Mouse (Mus musculus) stomach, embryonic 16.5 days (tissue): Measurements from ENCODE around the gene Kcna1. TPM values are rescaled to one million over a fixed set of nuclear protein-coding genes. Genes with fewer than 3 reads are reported as not detected.

Experiments
- ATAC-seq: fragments of 200-750 bp; cut with Nextera tagmentation; 2 replicates; pipeline ENCODE4 v1.8.0; 2017; ENCODE audit warnings: moderate number of reproducible peaks, moderate TSS enrichment; ENCODE audit not compliant: insufficient read depth, low FRiP score
- H3K27ac ChIP-seq: fragments of 300-500 bp; sonication (generic); 2 replicates; pipeline ENCODE4 v1.5.1; 2014; ENCODE audit warnings: low read length
- H3K27me3 ChIP-seq: fragments of 300-500 bp; sonication (generic); 2 replicates; pipeline ENCODE4 v1.6.1; 2014; ENCODE audit warnings: low read length, control low read depth, mixed read lengths; ENCODE audit not compliant: control insufficient read depth, insufficient read depth
- H3K36me3 ChIP-seq: fragments of 300-500 bp; sonication (generic); 2 replicates; pipeline ENCODE4 v1.6.1; 2014; ENCODE audit warnings: low read length; ENCODE audit not compliant: control insufficient read depth, insufficient read depth
- H3K4me1 ChIP-seq: fragments of 300-500 bp; sonication (generic); 2 replicates; pipeline ENCODE4 v1.6.1; 2014; ENCODE audit warnings: low read length, control low read depth, mixed read lengths; ENCODE audit not compliant: control insufficient read depth, insufficient read depth
- H3K4me2 ChIP-seq: fragments of 300-500 bp; sonication (generic); 2 replicates; pipeline ENCODE4 v1.6.1; 2014; ENCODE audit warnings: low read depth, low read length, mixed read lengths
- H3K4me3 ChIP-seq: fragments of 300-500 bp; sonication (generic); replicated peaks from 2 replicates; pipeline ENCODE4 v1.5.1; 2014; ENCODE audit warnings: mild to moderate bottlenecking, low read length
- H3K9ac ChIP-seq: fragments of 300-500 bp; sonication (generic); 2 replicates; pipeline ENCODE4 v1.6.1; 2014; ENCODE audit warnings: low read length
- H3K9me3 ChIP-seq: fragments of 300-500 bp; sonication (generic); replicated peaks from 2 replicates; pipeline ENCODE4 v1.6.1; 2016; ENCODE audit warnings: low read length, control low read depth; ENCODE audit not compliant: control insufficient read depth
- WGBS: fragments of 180-500 bp; shearing (Covaris S2); extraction: QIAGEN DNeasy Blood & Tissue Kit; methylation state at CpG from one replicate; pipeline ENCODE4 v1.1.7; 2014; 5-methylcytosine and 5-hydroxymethylcytosine counted together
- polyA plus RNA-seq: library from polyadenylated mRNA; unstranded; fragments of >200 nt; fragmentation: Nextera tagmentation; extraction: Ambion mirVana; gene quantifications from 2 replicates; pipeline ENCODE4 v1.2.1, GENCODE M21; 2015

Kcna1 gene
- polyA plus RNA-seq, 1 experiment from 2014 or later: 1.3 TPM

GRCm38 (mm10) chr6:126645644-126646358 is 383 bp downstream of the Kcna1 start:
- Histone ChIP-seq H3K27me3 (peaks cover 52% of the 10 kb centered on the region), H3K27ac (no peak overlapping the region), H3K4me2 (peak overlapping the region; percentile 87), H3K36me3 (no peaks in the 10 kb centered on the region), H3K4me3 (peak overlapping the region; percentile 51), H3K9ac (0 out of 2 replicates have a peak overlapping the region, but pooled peaks have one; percentile 11), H3K4me1 (peaks cover 17% of the 10 kb centered on the region), H3K9me3 (no peaks in the 10 kb centered on the region)
- peak; percentile 75; the same call in 1 of the 2 replicates for ATAC-seq
- 1% methylated on average over 27 of the region's 27 CpGs for WGBS

DNA sequence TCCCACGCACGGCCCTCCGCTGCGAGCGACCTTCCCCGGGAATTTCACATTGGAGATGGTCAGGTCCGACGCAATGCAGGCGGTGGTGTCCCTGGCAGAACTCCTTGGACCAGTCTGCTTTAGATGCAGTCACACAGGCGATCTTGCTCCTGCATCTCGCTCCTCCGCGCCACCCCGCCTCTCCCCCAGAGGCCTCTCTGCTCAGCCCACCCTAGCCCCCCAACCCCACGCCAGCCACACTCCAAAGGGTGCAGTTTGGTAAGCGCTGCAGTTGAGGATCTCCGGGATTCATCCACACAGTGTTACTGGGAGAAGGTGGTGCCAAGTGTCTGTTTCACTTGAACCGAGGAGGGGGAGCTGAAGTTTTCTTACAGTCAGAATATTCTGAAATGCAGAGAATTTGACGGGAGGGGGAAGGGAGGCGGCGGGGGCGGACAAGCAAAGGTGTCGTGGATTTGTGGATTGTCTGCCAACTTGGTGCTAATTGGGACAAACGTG is 1.1 kb downstream of the Kcna1 start:
- H3K9ac ChIP-seq: no peak overlapping the region
- H3K36me3 ChIP-seq: no peaks in the 10 kb centered on the region
- peak overlapping the region; percentile 51 for H3K4me3 ChIP-seq
- peaks cover 52% of the 10 kb centered on the region for H3K27me3 ChIP-seq
- peaks cover 17% of the 10 kb centered on the region for H3K4me1 ChIP-seq
- H3K9me3 ChIP-seq: no peaks in the 10 kb centered on the region
- no peak for ATAC-seq
- no peak overlapping the region for H3K27ac ChIP-seq
- WGBS: 1% methylated on average over 24 of the region's 24 CpGs
- peak overlapping the region; percentile 87 for H3K4me2 ChIP-seq

GRCm38 (mm10) chr6:126644181-126645043 is 1.8 kb downstream of the Kcna1 start:
- under 1% methylated on average over 65 of the region's 66 CpGs for WGBS
- H3K27me3 ChIP-seq: peaks cover 52% of the 10 kb centered on the region
- ATAC-seq: peak; percentile 42; the same call in 1 of the 2 replicates
- H3K9ac ChIP-seq: peak overlapping the region; percentile 49; the same call in 1 of the 2 replicates
- no peaks in the 10 kb centered on the region for H3K9me3 ChIP-seq
- peaks cover 17% of the 10 kb centered on the region for H3K4me1 ChIP-seq
- peak overlapping the region; percentile 87 for H3K4me2 ChIP-seq
- no peaks in the 10 kb centered on the region for H3K36me3 ChIP-seq
- H3K4me3 ChIP-seq: peak overlapping the region; percentile 51
- H3K27ac ChIP-seq: no peak overlapping the region

- Histone ChIP-seq H3K9ac (peak overlapping the region; percentile 31; the same call in 1 of the 2 replicates), H3K4me1 (peaks cover 17% of the 10 kb centered on the region), H3K36me3 (no peaks in the 10 kb centered on the region), H3K4me3 (peak overlapping the region; percentile 51), H3K4me2 (peak overlapping the region; percentile 87), H3K27ac (no peak overlapping the region), H3K9me3 (no peaks in the 10 kb centered on the region), H3K27me3 (peaks cover 52% of the 10 kb centered on the region)
- ATAC-seq: no peak
- under 1% methylated on average over 25 of the region's 25 CpGs for WGBS
These were observed 2.7 kb downstream of the Kcna1 start for GRCm38 (mm10) chr6:126643341-126644055.

DNA sequence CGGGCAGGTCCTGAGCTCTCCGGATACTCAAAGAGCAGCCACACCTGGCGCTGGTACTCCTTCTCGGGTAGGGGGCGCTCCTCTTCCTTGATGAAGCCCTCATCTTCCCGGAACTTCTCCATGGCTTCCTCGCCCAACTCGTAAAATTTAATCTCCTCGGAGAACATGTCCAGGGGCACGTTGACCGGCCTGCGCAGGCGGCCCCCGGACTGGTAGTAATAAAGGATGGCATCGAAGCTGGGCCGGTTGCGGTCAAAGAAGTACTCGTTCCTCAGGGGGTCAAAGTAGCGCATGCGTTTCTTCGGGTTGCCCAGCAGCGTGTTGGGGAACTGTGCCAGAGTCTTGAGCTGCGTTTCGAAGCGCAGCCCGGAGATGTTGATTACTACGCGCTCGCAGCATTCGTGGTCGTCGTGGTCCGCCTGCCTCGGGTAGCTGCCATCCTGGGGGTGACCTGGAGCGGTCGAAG is 3.3 kb downstream of the Kcna1 start:
- peaks cover 17% of the 10 kb centered on the region for H3K4me1 ChIP-seq
- no peak overlapping the region for H3K27ac ChIP-seq
- ATAC-seq: no peak
- no peaks in the 10 kb centered on the region for H3K9me3 ChIP-seq
- WGBS: 1% methylated on average over 36 of the region's 36 CpGs
- peak overlapping the region; percentile 42 for H3K9ac ChIP-seq
- H3K4me3 ChIP-seq: peak overlapping the region; percentile 51
- H3K4me2 ChIP-seq: peak overlapping the region; percentile 87
- H3K36me3 ChIP-seq: no peaks in the 10 kb centered on the region
- H3K27me3 ChIP-seq: peaks cover 52% of the 10 kb centered on the region

GRCm38 (mm10) chr6:126628451-126628850 is 17.7 kb downstream of the Kcna1 start:
- no peak; the same call in 1 of the 2 replicates for ATAC-seq
- no peak overlapping the region for H3K9ac ChIP-seq
- 71% methylated on average over 7 of the region's 7 CpGs for WGBS
- H3K36me3 ChIP-seq: no peaks in the 10 kb centered on the region
- H3K27ac ChIP-seq: no peak overlapping the region
- no peaks in the 10 kb centered on the region for H3K4me1 ChIP-seq
- H3K27me3 ChIP-seq: no peaks in the 10 kb centered on the region
- H3K4me3 ChIP-seq: no peak overlapping the region
- no peaks in the 10 kb centered on the region for H3K9me3 ChIP-seq
- no peak overlapping the region for H3K4me2 ChIP-seq

- no peak overlapping the region for H3K27ac ChIP-seq
- H3K4me2 ChIP-seq: no peak overlapping the region
- H3K4me3 ChIP-seq: no peak overlapping the region
- 88% methylated on average over 4 of the region's 4 CpGs for WGBS
- no peaks in the 10 kb centered on the region for H3K36me3 ChIP-seq
- no peak for ATAC-seq
- no peaks in the 10 kb centered on the region for H3K4me1 ChIP-seq
- H3K9ac ChIP-seq: no peak overlapping the region
- no peaks in the 10 kb centered on the region for H3K27me3 ChIP-seq
- H3K9me3 ChIP-seq: no peaks in the 10 kb centered on the region
These were observed 27.7 kb downstream of the Kcna1 start for GRCm38 (mm10) chr6:126618455-126618854.

- Histone ChIP-seq H3K27me3 (no peaks in the 10 kb centered on the region), H3K4me2 (no peak overlapping the region), H3K9ac (no peak overlapping the region), H3K36me3 (no peaks in the 10 kb centered on the region), H3K9me3 (no peaks in the 10 kb centered on the region), H3K27ac (no peak overlapping the region), H3K4me1 (no peaks in the 10 kb centered on the region), H3K4me3 (no peak overlapping the region)
- ATAC-seq: no peak
- 69% methylated on average over 4 of the region's 4 CpGs for WGBS
These were observed 35.4 kb downstream of the Kcna1 start for GRCm38 (mm10) chr6:126610746-126611145.
